Mouse (Mus musculus): Measurements from ENCODE around the gene Pik3ip1. TPM values are rescaled to one million over a fixed set of nuclear protein-coding genes. Genes with fewer than 3 reads are reported as not detected.

The Pik3ip1 gene
- polyA plus RNA-seq, 1 experiment: 41.3 TPM

DNA sequence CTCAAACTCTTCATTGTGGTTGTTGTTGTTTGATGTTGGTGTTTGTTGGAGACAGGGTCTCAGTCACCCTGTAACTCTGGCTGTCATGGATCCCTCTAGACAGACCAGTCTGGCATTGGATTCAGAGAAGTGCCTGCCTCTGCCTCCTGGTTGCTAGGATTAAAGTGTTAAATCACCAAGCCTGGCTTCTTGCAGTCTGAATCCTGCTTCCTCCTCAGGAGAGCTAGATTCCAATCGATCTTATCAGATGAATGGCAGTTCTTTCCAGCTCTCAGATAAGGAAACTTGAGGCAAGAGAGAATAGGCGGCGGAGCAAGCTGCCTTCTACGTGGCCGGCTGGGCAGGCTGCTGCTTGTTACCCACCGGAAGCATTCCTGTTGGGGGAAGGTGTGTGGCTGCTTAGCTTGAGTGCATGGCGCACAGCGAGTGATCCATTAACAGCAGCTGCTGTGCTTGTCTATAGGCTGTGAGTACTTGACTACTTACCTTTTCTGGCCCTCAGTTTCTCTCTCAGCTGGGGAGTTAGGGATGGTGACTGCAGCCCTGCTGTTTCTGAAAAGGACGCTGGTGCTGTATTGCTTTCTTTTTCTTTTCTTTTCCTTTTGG, 4.6 kb downstream of the Pik3ip1 start:
- Histone ChIP-seq H3K27ac (ENCODE audit: insufficient read depth, low read length) (peak overlapping the region; percentile 48; the same call in 1 of the 2 replicates), H3K4me3 (ENCODE audit: insufficient read depth, low read length) (no peak overlapping the region), H3K4me1 (ENCODE audit: control insufficient read depth, insufficient read depth, low read length) (peaks cover 10% of the 10 kb centered on the region)
- TF ChIP-seq CTCF (IDR thresholded peaks at IDR 0.05; ENCODE audit: extremely low read depth, insufficient read depth, low read length) (no peak), POLR2A (IDR thresholded peaks at IDR 0.05; ENCODE audit: extremely low read depth, insufficient read depth, low read length) (no peak)

DNA sequence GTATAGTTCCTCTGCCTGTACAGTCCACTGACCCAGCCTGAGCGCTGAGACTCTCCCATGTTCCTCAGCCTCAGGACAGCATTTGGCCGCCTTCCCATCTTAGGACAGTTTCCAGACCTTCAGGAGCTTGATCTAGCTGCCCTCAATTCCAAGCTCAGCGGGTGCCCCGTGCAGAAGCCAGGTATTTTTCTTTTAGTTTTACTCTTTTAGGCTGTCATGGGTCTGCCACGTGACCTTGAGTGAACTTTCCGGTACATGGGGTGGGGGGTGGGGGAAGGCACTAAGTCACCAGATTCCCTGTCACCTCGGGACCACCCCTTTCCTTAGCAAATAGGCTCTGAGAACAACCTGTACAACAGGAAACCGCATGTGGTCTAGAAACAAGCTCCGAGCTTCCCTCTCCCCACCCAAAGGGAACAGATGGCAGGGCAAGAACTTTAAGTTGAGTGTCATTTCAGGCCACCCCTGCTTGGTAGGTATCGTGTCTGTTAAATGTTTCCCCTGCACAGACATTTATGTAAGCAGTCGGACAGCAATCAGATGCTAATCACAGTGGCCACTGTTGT, 5.5 kb downstream of the Pik3ip1 start:
- TF ChIP-seq POLR2A (IDR thresholded peaks at IDR 0.05; ENCODE audit: extremely low read depth, insufficient read depth, low read length) (no peak), CTCF (IDR thresholded peaks at IDR 0.05; ENCODE audit: extremely low read depth, insufficient read depth, low read length) (no peak)
- peaks cover 10% of the 10 kb centered on the region for H3K4me1 ChIP-seq (ENCODE audit: control insufficient read depth, insufficient read depth, low read length)
- H3K27ac ChIP-seq (ENCODE audit: insufficient read depth, low read length): peak overlapping the region; percentile 48; the same call in 1 of the 2 replicates
- no peak overlapping the region for H3K4me3 ChIP-seq (ENCODE audit: insufficient read depth, low read length)

DNA sequence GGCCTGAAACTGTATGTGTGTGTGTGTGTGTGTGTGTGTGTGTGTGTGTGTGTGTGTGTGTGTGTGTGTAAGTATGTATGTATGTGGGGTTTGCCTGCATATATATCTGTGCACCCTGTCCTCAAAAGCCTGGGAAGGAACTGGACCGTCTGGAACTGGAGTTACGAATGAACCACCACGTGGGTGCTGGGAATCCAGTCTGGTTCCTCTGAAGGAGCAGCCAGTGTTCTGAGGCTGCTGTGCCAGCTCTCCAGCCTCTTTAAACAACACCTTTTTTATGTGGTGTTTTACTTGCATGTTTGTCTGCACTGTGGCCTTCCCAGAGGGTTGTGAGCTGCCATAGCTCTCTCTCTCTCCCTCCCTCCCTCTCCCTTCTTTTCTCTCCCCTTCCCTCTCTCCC, 6.4 kb downstream of the Pik3ip1 start:
- Histone ChIP-seq H3K27ac (ENCODE audit: insufficient read depth, low read length) (peak overlapping the region; percentile 70), H3K4me1 (ENCODE audit: control insufficient read depth, insufficient read depth, low read length) (peaks cover 10% of the 10 kb centered on the region), H3K4me3 (ENCODE audit: insufficient read depth, low read length) (no peak overlapping the region)
- TF ChIP-seq CTCF (IDR thresholded peaks at IDR 0.05; ENCODE audit: extremely low read depth, insufficient read depth, low read length): no peak
- no peak for TF ChIP-seq POLR2A (IDR thresholded peaks at IDR 0.05; ENCODE audit: extremely low read depth, insufficient read depth, low read length)

DNA sequence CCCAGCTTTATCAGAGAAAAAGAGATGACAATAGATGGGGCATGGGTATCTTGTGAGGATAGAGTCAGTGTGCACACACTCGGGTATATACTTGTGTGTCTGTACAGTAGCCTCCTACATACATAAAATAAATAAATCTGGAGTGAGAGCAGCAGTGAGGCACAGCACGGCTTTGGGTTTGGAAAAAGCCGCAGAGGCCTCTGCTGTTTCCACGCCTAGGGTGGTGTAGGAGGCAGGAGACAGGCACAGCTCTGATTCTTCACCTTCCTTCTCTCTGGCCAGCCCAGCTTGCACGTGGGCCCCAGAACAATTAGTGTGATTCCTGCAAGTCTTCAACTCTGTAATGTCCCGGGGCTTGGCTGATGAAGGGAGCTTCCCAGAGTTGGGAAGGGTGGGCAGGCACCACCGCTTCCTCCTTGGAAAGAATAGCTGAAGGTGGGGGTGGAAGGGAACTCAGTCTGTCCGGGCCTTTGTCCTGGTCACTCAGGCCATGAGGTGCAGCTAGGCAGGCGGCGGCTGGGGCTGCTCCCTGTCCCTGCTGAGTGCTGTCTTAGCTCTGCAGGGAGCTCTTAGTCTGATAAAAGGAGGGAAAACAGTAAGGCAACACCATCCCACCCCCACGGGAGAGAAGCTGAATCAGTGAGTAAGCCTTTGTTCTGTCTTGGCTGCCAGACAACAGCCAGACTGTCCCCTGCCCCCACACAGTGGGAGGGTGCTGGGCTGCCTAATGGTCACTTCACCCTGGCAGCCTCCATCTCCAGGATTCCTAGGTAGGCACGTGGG, 7.2 kb downstream of the Pik3ip1 start:
- no peak for TF ChIP-seq POLR2A (IDR thresholded peaks at IDR 0.05; ENCODE audit: extremely low read depth, insufficient read depth, low read length)
- no peak for TF ChIP-seq CTCF (IDR thresholded peaks at IDR 0.05; ENCODE audit: extremely low read depth, insufficient read depth, low read length)
- H3K27ac ChIP-seq (ENCODE audit: insufficient read depth, low read length): peak overlapping the region; percentile 57
- peaks cover 10% of the 10 kb centered on the region for H3K4me1 ChIP-seq (ENCODE audit: control insufficient read depth, insufficient read depth, low read length)

DNA sequence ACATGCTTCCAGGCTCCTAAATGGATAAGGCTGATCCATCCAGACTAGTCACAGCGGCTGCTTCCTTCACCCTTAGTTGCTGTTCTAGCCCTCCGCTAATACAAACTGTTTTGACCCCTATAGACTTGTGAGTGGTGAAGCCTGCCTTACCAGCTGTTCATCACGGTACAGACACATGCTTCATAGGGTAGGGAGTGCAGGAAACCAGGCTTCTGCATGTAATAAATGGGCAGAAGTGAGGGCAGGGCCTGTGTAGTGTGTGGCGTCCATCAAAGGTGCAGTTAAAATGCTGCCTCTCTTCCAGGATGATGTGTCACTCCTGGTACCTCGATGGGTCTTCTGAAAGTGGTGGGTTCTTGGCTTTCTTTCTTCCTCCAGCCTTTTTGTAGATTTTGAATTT, 7.8 kb downstream of the Pik3ip1 start:
- Histone ChIP-seq H3K4me1 (ENCODE audit: control insufficient read depth, insufficient read depth, low read length) (peaks cover 10% of the 10 kb centered on the region), H3K4me3 (ENCODE audit: insufficient read depth, low read length) (no peak overlapping the region), H3K27ac (ENCODE audit: insufficient read depth, low read length) (peak overlapping the region; percentile 57; the same call in 1 of the 2 replicates)
- TF ChIP-seq CTCF (IDR thresholded peaks at IDR 0.05; ENCODE audit: extremely low read depth, insufficient read depth, low read length) (no peak), POLR2A (IDR thresholded peaks at IDR 0.05; ENCODE audit: extremely low read depth, insufficient read depth, low read length) (no peak)

More for the DNA sequence above, 7.2 kb downstream of the Pik3ip1 start:
- H3K4me3 ChIP-seq (ENCODE audit: insufficient read depth, low read length): no peak overlapping the region

DNA sequence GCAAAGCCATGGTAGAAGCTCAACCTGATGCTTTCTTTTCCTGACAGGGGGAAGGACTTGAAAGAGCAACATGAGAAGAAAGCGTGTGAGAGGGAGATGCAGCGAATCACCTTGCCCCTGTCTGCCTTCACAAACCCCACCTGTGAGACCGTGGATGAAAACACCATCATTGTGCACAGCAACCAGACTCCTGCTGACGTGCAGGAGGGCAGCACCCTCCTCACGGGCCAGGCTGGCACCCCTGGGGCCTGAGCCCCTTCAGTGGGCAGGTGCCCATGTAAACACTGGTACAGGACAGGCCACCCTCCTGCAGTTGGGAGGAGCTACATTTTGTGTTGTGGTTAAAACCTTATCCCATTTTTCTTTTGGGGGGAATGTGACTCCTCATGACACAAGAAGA, 11.3 kb downstream of the Pik3ip1 start:
- Histone ChIP-seq H3K27ac (ENCODE audit: insufficient read depth, low read length) (no peak overlapping the region), H3K4me3 (ENCODE audit: insufficient read depth, low read length) (no peak overlapping the region), H3K4me1 (ENCODE audit: control insufficient read depth, insufficient read depth, low read length) (peaks cover 5% of the 10 kb centered on the region)
- TF ChIP-seq POLR2A (IDR thresholded peaks at IDR 0.05; ENCODE audit: extremely low read depth, insufficient read depth, low read length) (no peak), CTCF (IDR thresholded peaks at IDR 0.05; ENCODE audit: extremely low read depth, insufficient read depth, low read length) (no peak)

DNA sequence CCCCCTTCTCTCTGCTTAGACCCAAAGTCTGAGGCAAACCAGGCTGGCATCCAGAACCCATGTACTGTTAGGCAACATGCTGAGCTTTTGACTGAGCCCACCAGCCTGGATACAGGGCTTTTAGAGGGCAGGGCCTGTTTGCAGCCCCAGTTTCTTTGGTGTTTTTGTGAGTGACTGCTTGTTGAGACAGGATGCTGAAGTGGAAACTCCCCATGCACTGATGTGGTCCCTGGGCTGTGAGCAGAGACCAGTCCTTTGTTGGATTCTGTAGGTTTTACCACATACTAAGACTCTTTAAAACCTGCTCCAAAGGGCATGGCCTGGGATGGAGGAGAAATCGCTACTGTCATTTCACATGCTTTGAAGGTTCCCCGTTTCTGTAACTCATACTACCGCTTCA, 14.7 kb downstream of the Pik3ip1 start:
- TF ChIP-seq POLR2A (IDR thresholded peaks at IDR 0.05; ENCODE audit: extremely low read depth, insufficient read depth, low read length): no peak
- Histone ChIP-seq H3K4me1 (ENCODE audit: control insufficient read depth, insufficient read depth, low read length) (no peaks in the 10 kb centered on the region), H3K27ac (ENCODE audit: insufficient read depth, low read length) (no peak overlapping the region), H3K4me3 (ENCODE audit: insufficient read depth, low read length) (no peak overlapping the region)

DNA sequence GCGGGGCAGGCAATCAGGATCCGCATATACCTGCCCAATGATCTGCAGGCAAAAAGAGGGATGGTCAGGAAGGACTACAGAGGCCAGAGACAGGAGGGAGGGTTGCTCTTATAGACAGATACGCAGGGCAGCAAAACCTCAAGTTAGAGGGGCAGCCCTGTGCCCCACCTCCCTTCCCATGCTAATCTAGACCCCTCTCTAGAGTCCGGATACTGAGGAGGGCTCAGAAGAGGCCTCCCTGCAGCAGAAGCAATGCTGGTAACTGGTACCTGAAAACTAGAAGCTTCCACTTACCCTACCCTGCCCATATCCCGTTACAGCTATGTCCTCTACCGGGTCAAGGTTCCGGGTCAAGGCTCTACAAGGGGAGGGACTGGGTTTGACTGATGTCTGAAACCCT, 16.1 kb downstream of the Pik3ip1 start:
- no peak overlapping the region for H3K4me3 ChIP-seq (ENCODE audit: insufficient read depth, low read length)
- no peak overlapping the region for H3K27ac ChIP-seq (ENCODE audit: insufficient read depth, low read length)
- no peak for TF ChIP-seq CTCF (IDR thresholded peaks at IDR 0.05; ENCODE audit: extremely low read depth, insufficient read depth, low read length)

DNA sequence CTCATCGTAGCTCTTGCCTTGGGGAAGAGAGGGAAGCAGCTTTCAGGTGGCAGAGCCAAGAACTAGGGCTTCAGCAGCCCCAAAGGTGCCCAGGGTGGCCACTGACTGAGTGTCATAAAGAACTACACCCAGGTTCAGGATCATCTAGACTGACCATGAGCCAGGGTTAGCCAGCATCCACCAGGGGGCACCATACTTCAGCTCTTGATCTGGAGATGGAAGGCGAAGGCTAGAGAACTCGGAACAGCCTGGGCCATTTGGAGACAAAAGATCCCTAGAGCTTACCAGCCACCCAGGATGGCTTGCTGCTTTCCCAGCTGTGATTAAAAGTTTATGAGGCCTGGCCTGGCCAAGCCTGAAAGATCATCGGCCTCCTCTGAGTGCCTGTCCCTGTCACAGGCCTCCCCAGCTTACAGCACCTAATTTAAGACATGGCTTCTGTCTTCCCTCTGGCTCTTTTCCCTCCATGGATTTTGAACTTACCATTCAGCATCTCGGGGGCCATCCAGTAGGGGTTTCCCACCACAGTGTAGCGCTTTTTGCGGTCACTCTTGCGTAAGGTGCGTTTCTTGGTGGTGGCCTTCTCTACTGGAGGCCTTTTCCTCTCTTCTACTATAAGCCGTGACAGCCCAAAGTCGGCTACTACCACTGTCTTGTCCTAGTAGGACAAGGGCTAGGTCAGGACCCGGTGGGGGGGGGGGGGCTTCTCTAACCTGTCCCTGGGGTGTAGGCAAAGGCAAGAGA, 17.1 kb downstream of the Pik3ip1 start:
- H3K4me3 ChIP-seq (ENCODE audit: insufficient read depth, low read length): no peak overlapping the region
- H3K27ac ChIP-seq (ENCODE audit: insufficient read depth, low read length): no peak overlapping the region
- no peak for TF ChIP-seq POLR2A (IDR thresholded peaks at IDR 0.05; ENCODE audit: extremely low read depth, insufficient read depth, low read length)
- TF ChIP-seq CTCF (IDR thresholded peaks at IDR 0.05; ENCODE audit: extremely low read depth, insufficient read depth, low read length): peak; percentile 87
- H3K4me1 ChIP-seq (ENCODE audit: control insufficient read depth, insufficient read depth, low read length): no peaks in the 10 kb centered on the region

More for the DNA sequence above, 16.1 kb downstream of the Pik3ip1 start:
- H3K4me1 ChIP-seq (ENCODE audit: control insufficient read depth, insufficient read depth, low read length): no peaks in the 10 kb centered on the region

All from cortical plate, adult 2 months (tissue).